Mouse (Mus musculus): ENCODE data around the gene Klk10. TPM values are rescaled to one million over a fixed set of nuclear protein-coding genes. Genes with fewer than 3 reads are reported as not detected.

Gene Klk10
- polyA plus RNA-seq (2015; fragmentation: Nextera tagmentation; extraction: Ambion mirVana): 2.0 and 2.6 TPM in 2 replicates

GRCm38 (mm10) chr7:43780746-43781145, at the start of gene Klk10:
Gene Klk10 (plus strand): TSS chr7:43781035.

GRCm38 (mm10) chr7:43768597-43768996, 12.2 kb upstream of the Klk10 start, which contains the start of gene Klk12:
Gene Klk12 (plus strand): TSS chr7:43768897.

GRCm38 (mm10) chr7:43774364-43774763, 6.5 kb upstream of the Klk10 start, which contains the start of gene Klk11:
Gene Klk11 (plus strand): TSS chr7:43774604.

GRCm38 (mm10) chr7:43791591-43791990, 10.8 kb downstream of the Klk10 start, which contains the start of gene Klk9:
Gene Klk9 (plus strand): TSS chr7:43791891.

GRCm38 (mm10) chr7:43797333-43797769, 16.5 kb downstream of the Klk10 start, which contains the start of gene Klk8:
Gene Klk8 (plus strand): TSS chr7:43797577.

GRCm38 (mm10) chr7:43810994-43811393, 30.2 kb downstream of the Klk10 start, which contains the start of gene Klk7:
Gene Klk7 (plus strand): TSS chr7:43811294.

GRCm38 (mm10) chr7:43824199-43824598, 43.4 kb downstream of the Klk10 start, which contains the start of gene Klk6:
Gene Klk6 (plus strand): TSS chr7:43824499.

Other genes starting within 250 kb of the Klk10 start
- 20.9 and 29.8 TPM in 2 replicates for gene Cd33, start 236.6 kb upstream of the Klk10 start, polyA plus RNA-seq (2015; fragmentation: Nextera tagmentation; extraction: Ambion mirVana)
- 0.84 and 0.99 TPM in 2 replicates for gene Zfp658, start 218.8 kb upstream of the Klk10 start, polyA plus RNA-seq (2015; fragmentation: Nextera tagmentation; extraction: Ambion mirVana)
- gene Zfp719, start 201.4 kb upstream of the Klk10 start, polyA plus RNA-seq (2015; fragmentation: Nextera tagmentation; extraction: Ambion mirVana): 1.9 and 2.9 TPM in 2 replicates
- gene Zfp819, start 173.9 kb upstream of the Klk10 start, polyA plus RNA-seq (2015; fragmentation: Nextera tagmentation; extraction: Ambion mirVana): not detected in 2 replicates
- gene Ceacam18, start 146.3 kb upstream of the Klk10 start, polyA plus RNA-seq (2015; fragmentation: Nextera tagmentation; extraction: Ambion mirVana): 0.17 and 0.32 TPM in 2 replicates
- gene Siglece, start 120.9 kb upstream of the Klk10 start, polyA plus RNA-seq (2015; fragmentation: Nextera tagmentation; extraction: Ambion mirVana): 11.6 and 13.4 TPM in 2 replicates
- gene Ctu1, start 109.0 kb upstream of the Klk10 start, polyA plus RNA-seq (2015; fragmentation: Nextera tagmentation; extraction: Ambion mirVana): 6.1 and 6.5 TPM in 2 replicates
- gene Klk14, start 90.6 kb upstream of the Klk10 start, polyA plus RNA-seq (2015; fragmentation: Nextera tagmentation; extraction: Ambion mirVana): not detected in 2 replicates
- gene Klk13, start 68.5 kb upstream of the Klk10 start, polyA plus RNA-seq (2015; fragmentation: Nextera tagmentation; extraction: Ambion mirVana): 0.21 TPM in 1 of 2 replicates, not detected in the other
- not detected in 2 replicates for gene Klk12, start 12.1 kb upstream of the Klk10 start, polyA plus RNA-seq (2015; fragmentation: Nextera tagmentation; extraction: Ambion mirVana)
- gene Klk11, start 6.4 kb upstream of the Klk10 start, polyA plus RNA-seq (2015; fragmentation: Nextera tagmentation; extraction: Ambion mirVana): not detected in 2 replicates
- gene Klk9, start 10.9 kb downstream of the Klk10 start, polyA plus RNA-seq (2015; fragmentation: Nextera tagmentation; extraction: Ambion mirVana): not detected in 2 replicates
- 5.9 and 6.4 TPM in 2 replicates for gene Klk8, start 16.5 kb downstream of the Klk10 start, polyA plus RNA-seq (2015; fragmentation: Nextera tagmentation; extraction: Ambion mirVana)
- gene Klk7, start 30.3 kb downstream of the Klk10 start, polyA plus RNA-seq (2015; fragmentation: Nextera tagmentation; extraction: Ambion mirVana): not detected in 2 replicates
- not detected in 2 replicates for gene Klk6, start 43.5 kb downstream of the Klk10 start, polyA plus RNA-seq (2015; fragmentation: Nextera tagmentation; extraction: Ambion mirVana)
- not detected in 2 replicates for gene Klk5, start 60.9 kb downstream of the Klk10 start, polyA plus RNA-seq (2015; fragmentation: Nextera tagmentation; extraction: Ambion mirVana)
- not detected in 2 replicates for gene Klk4, start 100.1 kb downstream of the Klk10 start, polyA plus RNA-seq (2015; fragmentation: Nextera tagmentation; extraction: Ambion mirVana)
- not detected in 2 replicates for gene Klk15, start 152.7 kb downstream of the Klk10 start, polyA plus RNA-seq (2015; fragmentation: Nextera tagmentation; extraction: Ambion mirVana)
- gene Klk1b8, start 169.6 kb downstream of the Klk10 start, polyA plus RNA-seq (2015; fragmentation: Nextera tagmentation; extraction: Ambion mirVana): not detected in 2 replicates
- not detected in 2 replicates for gene Klk1b1, start 185.7 kb downstream of the Klk10 start, polyA plus RNA-seq (2015; fragmentation: Nextera tagmentation; extraction: Ambion mirVana)
- not detected in 2 replicates for gene Klk1b9, start 195.0 kb downstream of the Klk10 start, polyA plus RNA-seq (2015; fragmentation: Nextera tagmentation; extraction: Ambion mirVana)
- not detected in 2 replicates for gene Klk1b11, start 214.8 kb downstream of the Klk10 start, polyA plus RNA-seq (2015; fragmentation: Nextera tagmentation; extraction: Ambion mirVana)
- not detected in 2 replicates for gene Klk1b26, start 231.1 kb downstream of the Klk10 start, polyA plus RNA-seq (2015; fragmentation: Nextera tagmentation; extraction: Ambion mirVana)

Measured in spleen, postnatal 0 days (tissue).